ENCODE assay signal across 21 mouse cellular contexts in the genomic region with DNA sequence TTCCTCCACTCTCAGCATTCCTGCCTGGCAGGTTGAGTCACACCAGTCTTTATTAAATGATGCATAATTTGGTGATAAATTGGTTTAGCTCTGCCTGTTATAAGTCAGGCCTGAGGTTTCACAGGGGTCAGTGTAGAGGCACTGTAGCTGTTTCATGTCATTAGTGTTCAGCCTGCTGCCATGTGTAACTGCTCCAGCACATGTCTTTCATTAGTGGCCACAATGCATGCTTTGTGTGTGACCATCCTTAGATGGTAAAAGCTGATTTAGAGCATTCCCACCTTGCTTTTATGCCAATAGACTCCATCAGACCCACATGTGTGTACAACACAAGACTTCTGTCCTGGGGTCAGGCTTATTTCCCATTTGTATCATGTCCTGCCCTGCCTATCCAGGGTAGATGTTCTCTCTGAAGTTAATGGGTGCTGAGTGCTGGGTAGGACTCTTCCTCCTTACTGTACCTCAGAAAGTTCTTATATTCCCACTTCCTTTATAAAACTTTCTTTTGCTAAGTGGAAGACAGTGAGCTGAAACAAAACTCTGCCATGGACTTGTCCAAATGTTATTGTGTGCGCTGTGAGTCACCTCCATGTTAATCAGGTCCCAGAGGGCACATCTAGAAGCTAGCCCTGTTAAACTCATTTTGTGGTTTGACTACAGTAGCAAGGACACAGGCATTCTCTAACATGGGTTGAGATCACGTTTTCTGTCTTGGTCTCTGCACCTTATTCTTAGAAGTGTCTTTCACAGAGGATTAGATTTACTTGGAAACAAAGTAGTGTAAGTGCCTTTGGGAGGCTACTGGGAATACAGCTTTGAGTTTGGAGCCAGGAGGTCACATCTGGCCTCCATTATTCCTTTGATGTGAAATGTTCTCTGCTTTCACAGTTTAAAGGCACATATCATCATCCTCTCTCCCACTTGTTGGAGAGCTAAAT.
A peak's percentile ranks its signal among the peaks of the same experiment; 100 is the strongest.
DNase-seq lines count a peak whose midpoint lies in the region; ATAC-seq and TF ChIP-seq lines count a peak whose summit lies in the region.
"Had no signal": no experiment of that assay in that cellular context is flagged by ENCODE, and none has a peak within 500 bp of the region (broad histone marks: within the 10 kb centered on the region; RNA-seq: fewer than 3 reads in every experiment).

No protein-coding gene starts in this region.

- ATAC-seq in hindbrain, embryonic 11.5 days (ENCODE audit: low FRiP score) = peak; percentile 47; the same call in 1 of the 2 replicates
- no peak for ATAC-seq in hindbrain, embryonic 14.5 days (ENCODE audit: low FRiP score)
- peak; percentile 85 for ATAC-seq in Patski
- ATAC-seq in embryonic facial prominence, embryonic 14.5 days (ENCODE audit: low read depth) = peak; percentile 63; the same call in 1 of the 2 replicates
- ATAC-seq in limb, embryonic 15.5 days (ENCODE audit: insufficient number of reproducible peaks, low FRiP score, low TSS enrichment, low read depth) = peak; percentile 65; the same call in 1 of the 2 replicates
- ATAC-seq: activated CD4-positive, CD25-positive, alpha-beta regulatory T cell, adult 4 months; forebrain, embryonic 14.5 days; midbrain, embryonic 13.5 days had no signal

- peak; percentile 49 for DNase-seq in hindbrain, embryonic 11.5 days (ENCODE audit: low spot score)
- DNase-seq in hindbrain, embryonic 14.5 days (ENCODE audit: low spot score) = no peak
- no peak for DNase-seq in Patski (ENCODE audit: low read depth, low spot score)
- DNase-seq in embryonic facial prominence, embryonic 14.5 days (ENCODE audit: low spot score) = peak; percentile 62
- no peak for DNase-seq in right cerebral cortex, adult 2 months (ENCODE audit: low spot score in 2 of 2)
- no peak for DNase-seq in left cerebral cortex, postnatal 25 days (ENCODE audit: low spot score in 2 of 2)
- no peak for DNase-seq in spleen, postnatal 36 days (ENCODE audit: low spot score in 2 of 2)
- DNase-seq: cerebellum, adult 2 months; gastrocnemius, postnatal 14 days; kidney, adult 18-20 months; kidney, postnatal 25 days; lung, postnatal 14 days; retina, postnatal 1 day; spleen, adult 18-20 months had no signal

- H3K4me3 ChIP-seq in hindbrain, embryonic 11.5 days (ENCODE audit: low read depth, low read length) = no peak overlapping the region
- H3K4me3 ChIP-seq in hindbrain, embryonic 14.5 days (replicated peaks; ENCODE audit: low read length) = no peak overlapping the region
- H3K4me3 ChIP-seq in embryonic facial prominence, embryonic 14.5 days (ENCODE audit: low read depth, low read length) = no peak overlapping the region
- H3K4me3 ChIP-seq in limb, embryonic 15.5 days = no peak overlapping the region
- H3K4me3 ChIP-seq: heart, embryonic 12.5 days; midbrain, embryonic 13.5 days; neural tube, embryonic 13.5 days had no signal

- in situ Hi-C loops in Patski (cut with MboI; ENCODE audit: low pct_unique_long_range_greater_than_20kb) = no loop called here

- no peaks in the 10 kb centered on the region for H3K36me3 ChIP-seq in hindbrain, embryonic 11.5 days (ENCODE audit: control insufficient read depth, insufficient read depth, low read length)
- no peaks in the 10 kb centered on the region for H3K36me3 ChIP-seq in hindbrain, embryonic 14.5 days (replicated peaks; ENCODE audit: control insufficient read depth, insufficient read depth)
- H3K36me3 ChIP-seq in embryonic facial prominence, embryonic 14.5 days (ENCODE audit: control insufficient read depth, insufficient read depth, low read length) = no peaks in the 10 kb centered on the region
- H3K36me3 ChIP-seq in limb, embryonic 15.5 days = no peaks in the 10 kb centered on the region
- H3K36me3 ChIP-seq: heart, embryonic 12.5 days; midbrain, embryonic 13.5 days; neural tube, embryonic 13.5 days had no signal

- H3K4me1 ChIP-seq in hindbrain, embryonic 11.5 days (replicated peaks; ENCODE audit: control insufficient read depth, insufficient read depth, low read length) = no peaks in the 10 kb centered on the region
- 0 out of 2 replicates have a peak, but pooled peaks cover 9% of the 10 kb centered on the region for H3K4me1 ChIP-seq in hindbrain, embryonic 14.5 days (replicated peaks; ENCODE audit: control insufficient read depth, insufficient read depth, low read length)
- H3K4me1 ChIP-seq in embryonic facial prominence, embryonic 14.5 days (ENCODE audit: control insufficient read depth, insufficient read depth, low read length) = peaks cover 14% of the 10 kb centered on the region; the same call in 1 of the 2 replicates
- peaks cover 14% of the 10 kb centered on the region for H3K4me1 ChIP-seq in limb, embryonic 15.5 days
- H3K4me1 ChIP-seq: heart, embryonic 12.5 days had no signal

- no peaks in the 10 kb centered on the region for H3K27me3 ChIP-seq in hindbrain, embryonic 11.5 days (ENCODE audit: control insufficient read depth, insufficient read depth, low read length)
- no peaks in the 10 kb centered on the region for H3K27me3 ChIP-seq in hindbrain, embryonic 14.5 days (ENCODE audit: control insufficient read depth, insufficient read depth, low read length)
- H3K27me3 ChIP-seq in Patski = no peaks in the 10 kb centered on the region
- H3K27me3 ChIP-seq in embryonic facial prominence, embryonic 14.5 days (replicated peaks; ENCODE audit: control insufficient read depth, insufficient read depth, low read length) = no peaks in the 10 kb centered on the region
- no peaks in the 10 kb centered on the region for H3K27me3 ChIP-seq in limb, embryonic 15.5 days
- H3K27me3 ChIP-seq: heart, embryonic 12.5 days; midbrain, embryonic 13.5 days; neural tube, embryonic 13.5 days had no signal

- no peak overlapping the region for H3K9ac ChIP-seq in hindbrain, embryonic 11.5 days (ENCODE audit: low read depth, low read length)
- H3K9ac ChIP-seq in hindbrain, embryonic 14.5 days = no peak overlapping the region
- no peak overlapping the region for H3K9ac ChIP-seq in embryonic facial prominence, embryonic 14.5 days (ENCODE audit: low read depth, low read length)
- H3K9ac ChIP-seq in limb, embryonic 15.5 days = no peak overlapping the region
- H3K9ac ChIP-seq: heart, embryonic 12.5 days; liver, embryonic 14.5 days; midbrain, embryonic 13.5 days; neural tube, embryonic 13.5 days had no signal

- no peak for TF ChIP-seq CTCF in Patski (IDR thresholded peaks at IDR 0.05)

- intact Hi-C loops in left cerebral cortex, postnatal 25 days (cut with DNase I) = no loop called here

- 48% methylated on average over 2 of the region's 2 CpGs for WGBS in hindbrain, embryonic 11.5 days
- 72% methylated on average over 2 of the region's 2 CpGs for WGBS in hindbrain, embryonic 14.5 days
- 24% methylated on average over 2 of the region's 2 CpGs for WGBS in embryonic facial prominence, embryonic 14.5 days
- 14% methylated on average over 2 of the region's 2 CpGs for WGBS in limb, embryonic 15.5 days

- CTCF ChIA-PET in Patski (lab: Charles Lee) = interaction anchor here (0.7 to 1.7 kb wide), 3 partner anchors 13 to 212 kb away, joined by 3 read pairs; no protein-coding TSS in a partner anchor

- no peak overlapping the region for H3K27ac ChIP-seq in hindbrain, embryonic 11.5 days (ENCODE audit: low read depth, low read length)
- no peak overlapping the region for H3K27ac ChIP-seq in hindbrain, embryonic 14.5 days
- no peak overlapping the region for H3K27ac ChIP-seq in embryonic facial prominence, embryonic 14.5 days (replicated peaks; ENCODE audit: low read depth, low read length)
- peak overlapping the region; percentile 57 for H3K27ac ChIP-seq in limb, embryonic 15.5 days
- H3K27ac ChIP-seq: liver, embryonic 14.5 days; midbrain, embryonic 13.5 days; neural tube, embryonic 13.5 days had no signal

- no peaks in the 10 kb centered on the region for H3K9me3 ChIP-seq in hindbrain, embryonic 11.5 days (ENCODE audit: control insufficient read depth, low read length)
- no peaks in the 10 kb centered on the region for H3K9me3 ChIP-seq in hindbrain, embryonic 14.5 days (ENCODE audit: control insufficient read depth, low read length)
- no peaks in the 10 kb centered on the region for H3K9me3 ChIP-seq in embryonic facial prominence, embryonic 14.5 days (ENCODE audit: control insufficient read depth, low read length)
- no peaks in the 10 kb centered on the region for H3K9me3 ChIP-seq in limb, embryonic 15.5 days
- H3K9me3 ChIP-seq: heart, embryonic 12.5 days; midbrain, embryonic 13.5 days; neural tube, embryonic 13.5 days had no signal

- POLR2A ChIA-PET in Patski (lab: Charles Lee) = no interaction called here

- no peak overlapping the region for H3K4me2 ChIP-seq in hindbrain, embryonic 11.5 days (replicated peaks; ENCODE audit: low read depth, low read length)
- no peak overlapping the region for H3K4me2 ChIP-seq in hindbrain, embryonic 14.5 days (replicated peaks)
- no peak overlapping the region for H3K4me2 ChIP-seq in embryonic facial prominence, embryonic 14.5 days (ENCODE audit: low read depth, low read length)
- H3K4me2 ChIP-seq in limb, embryonic 15.5 days = no peak overlapping the region
- H3K4me2 ChIP-seq: heart, embryonic 12.5 days; midbrain, embryonic 13.5 days; neural tube, embryonic 13.5 days had no signal

Comparison
In these comparisons a context has a peak if more than half of its experiments do, and no peak if none do; other contexts are left out.
1. DNase-seq: peak in hindbrain, embryonic 11.5 days (single experiment) and embryonic facial prominence, embryonic 14.5 days (single experiment); none in hindbrain, embryonic 14.5 days (single experiment), Patski (single experiment), right cerebral cortex, adult 2 months (0 of 2), left cerebral cortex, postnatal 25 days (0 of 2) and spleen, postnatal 36 days (0 of 2).